Mouse (Mus musculus) intestine, embryonic 14.5 days (tissue): ENCODE measurements around the gene Ahr. TPM values are rescaled to one million over a fixed set of nuclear protein-coding genes. Genes with fewer than 3 reads are reported as not detected.
A peak's percentile ranks its signal among the peaks of the same experiment; 100 is the strongest.

Experiments used
- ATAC-seq: fragments of 200-750 bp; cut with Nextera tagmentation; replicated peaks from 2 replicates; pipeline ENCODE4 v1.8.0; 2017; ENCODE audit warnings: low read depth, moderate number of reproducible peaks, moderate TSS enrichment, moderate library complexity; ENCODE audit not compliant: low FRiP score, low TSS enrichment
- DNase-seq: peaks from one replicate; pipeline ENCODE4 v3.0.0-alpha.2; 2018; ENCODE audit warnings: low spot score
- H3K27ac ChIP-seq: fragments of 300-500 bp; sonication (generic); 2 replicates; pipeline ENCODE4 v1.5.1; 2014; ENCODE audit warnings: low read depth, mild to moderate bottlenecking, control low read depth
- H3K27me3 ChIP-seq: fragments of 300-500 bp; sonication (generic); replicated peaks from 2 replicates; pipeline ENCODE4 v1.6.1; 2014; ENCODE audit warnings: low read length, control low read depth; ENCODE audit not compliant: control insufficient read depth, insufficient read depth
- H3K36me3 ChIP-seq: fragments of 300-500 bp; sonication (generic); 2 replicates; pipeline ENCODE4 v1.6.1; 2014; ENCODE audit warnings: low read length, control low read depth; ENCODE audit not compliant: control insufficient read depth, insufficient read depth
- H3K4me1 ChIP-seq: fragments of 300-500 bp; sonication (generic); replicated peaks from 2 replicates; pipeline ENCODE4 v1.6.1; 2014; ENCODE audit warnings: low read length, control low read depth, mixed read lengths; ENCODE audit not compliant: control insufficient read depth, insufficient read depth
- H3K4me2 ChIP-seq: fragments of 300-500 bp; sonication (generic); 2 replicates; pipeline ENCODE4 v1.6.1; 2014; ENCODE audit warnings: low read length
- H3K4me3 ChIP-seq: fragments of 300-500 bp; sonication (generic); 2 replicates; pipeline ENCODE4 v1.5.1; 2014; ENCODE audit warnings: low read depth, low read length, control low read depth, mixed read lengths
- H3K9ac ChIP-seq: fragments of 300-500 bp; sonication (generic); 2 replicates; pipeline ENCODE4 v1.6.1; 2014; ENCODE audit warnings: mild to moderate bottlenecking, low read length
- H3K9me3 ChIP-seq: fragments of 300-500 bp; sonication (generic); 2 replicates; pipeline ENCODE4 v1.6.1; 2016; ENCODE audit warnings: low read length, control low read depth; ENCODE audit not compliant: control insufficient read depth
- WGBS: fragments of 180-500 bp; shearing (Covaris S2); extraction: QIAGEN DNeasy Blood & Tissue Kit; methylation state at CpG from one replicate; pipeline ENCODE4 v1.1.7; 2014; 5-methylcytosine and 5-hydroxymethylcytosine counted together
- polyA plus RNA-seq: library from polyadenylated mRNA; unstranded; fragments of >200 nt; fragmentation: Nextera tagmentation; extraction: Ambion mirVana; gene quantifications from 2 replicates; pipeline ENCODE4 v1.2.1, GENCODE M21; 2014

The Ahr gene
- 7.8 and 10.2 TPM in 2 replicates for polyA plus RNA-seq

DNA sequence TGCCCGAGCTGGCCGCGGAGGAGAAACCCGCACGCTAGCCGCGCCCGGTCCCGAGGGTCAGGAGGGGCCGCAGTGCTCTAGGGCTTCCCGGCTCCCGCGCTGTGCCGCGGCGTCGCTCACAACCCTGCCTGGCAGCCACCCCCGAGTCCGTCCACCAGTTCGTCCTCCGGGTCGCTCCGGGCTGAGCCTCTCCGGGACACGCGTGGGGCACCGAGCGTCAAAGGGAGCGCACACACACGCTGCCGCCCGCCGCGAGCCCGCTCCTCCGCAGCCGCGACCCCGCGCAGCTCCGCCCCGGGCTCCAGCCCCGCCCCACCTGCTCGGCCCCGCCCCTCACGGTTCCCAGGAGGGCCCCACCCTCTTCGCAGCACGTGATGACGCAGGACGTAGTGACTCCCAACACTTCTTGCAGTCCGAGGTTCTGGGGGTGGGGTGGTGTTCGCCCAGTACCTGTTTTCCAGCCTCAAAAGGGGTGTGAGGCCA is at the start of gene Ahr:
Gene Ahr, minus strand, starts transcription at position 285 of the 483 bp plus-strand sequence.
- Histone ChIP-seq H3K27ac (no peak within 1 kb of the TSS), H3K36me3 (no peaks in the 10 kb centered on the region), H3K4me3 (peak within 1 kb of the TSS; percentile 71), H3K9me3 (no peaks in the 10 kb centered on the region), H3K9ac (peak within 1 kb of the TSS; percentile 65), H3K4me1 (no peaks in the 10 kb centered on the region), H3K4me2 (peak within 1 kb of the TSS; percentile 98), H3K27me3 (0 out of 2 replicates have a peak, but pooled peaks cover 3% of the 10 kb centered on the region)
- ATAC-seq (peak; percentile 97), DNase-seq (peak; percentile 95)
- WGBS = 0% methylated on average over 40 of the region's 52 CpGs

DNA sequence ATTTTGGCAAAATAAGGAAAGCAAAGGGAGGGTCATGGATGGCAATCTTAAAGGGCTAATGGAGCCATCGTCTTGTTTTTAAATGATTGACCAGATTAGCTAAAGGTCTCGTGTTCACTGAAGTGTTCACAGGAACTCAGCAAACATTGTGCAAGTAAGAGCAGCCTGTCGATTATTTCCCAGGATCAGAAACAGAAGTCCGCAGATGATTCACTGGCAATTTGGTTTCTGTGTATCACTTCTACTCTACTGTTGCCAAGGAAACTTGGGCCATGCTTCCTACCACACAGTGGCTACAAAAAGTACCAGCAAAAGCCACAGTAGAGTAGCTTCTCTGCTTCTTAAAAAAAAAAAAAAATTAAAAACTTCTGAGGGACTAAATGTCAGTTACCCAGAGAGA is 44.0 kb upstream of the Ahr start:
- Histone ChIP-seq H3K27ac (no peak overlapping the region), H3K4me1 (no peaks in the 10 kb centered on the region), H3K36me3 (no peaks in the 10 kb centered on the region), H3K9me3 (no peaks in the 10 kb centered on the region), H3K4me3 (no peak overlapping the region), H3K4me2 (no peak overlapping the region), H3K27me3 (no peaks in the 10 kb centered on the region), H3K9ac (no peak overlapping the region)
- no peak for DNase-seq
- no peak for ATAC-seq
- WGBS = 73% methylated on average over 4 of the region's 4 CpGs

DNA sequence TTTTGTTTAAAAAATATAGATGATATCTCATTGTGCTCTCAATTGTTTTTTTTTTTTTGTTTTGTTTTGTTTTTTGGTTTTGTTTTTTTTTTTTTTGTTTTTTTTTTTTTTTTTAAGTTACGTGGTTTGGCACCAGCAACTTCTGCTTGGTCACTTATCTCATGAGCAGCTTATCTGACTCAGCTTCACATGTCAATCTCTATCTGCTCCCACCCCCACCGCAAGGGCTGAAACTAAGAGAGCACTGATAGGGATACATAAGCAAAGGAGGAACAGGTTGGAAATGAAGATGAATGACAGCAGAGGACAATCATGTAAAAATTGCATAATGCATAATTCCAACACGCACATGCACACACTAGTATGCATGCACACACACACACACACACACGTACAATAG is 41.3 kb upstream of the Ahr start:
- 83% methylated on average over 4 of the region's 4 CpGs for WGBS
- DNase-seq (no peak), ATAC-seq (no peak)
- H3K27ac ChIP-seq = no peak overlapping the region
- H3K27me3 ChIP-seq = no peaks in the 10 kb centered on the region
- H3K9ac ChIP-seq = no peak overlapping the region
- no peaks in the 10 kb centered on the region for H3K36me3 ChIP-seq
- H3K4me1 ChIP-seq = no peaks in the 10 kb centered on the region
- no peak overlapping the region for H3K4me3 ChIP-seq
- no peaks in the 10 kb centered on the region for H3K9me3 ChIP-seq
- H3K4me2 ChIP-seq = no peak overlapping the region

DNA sequence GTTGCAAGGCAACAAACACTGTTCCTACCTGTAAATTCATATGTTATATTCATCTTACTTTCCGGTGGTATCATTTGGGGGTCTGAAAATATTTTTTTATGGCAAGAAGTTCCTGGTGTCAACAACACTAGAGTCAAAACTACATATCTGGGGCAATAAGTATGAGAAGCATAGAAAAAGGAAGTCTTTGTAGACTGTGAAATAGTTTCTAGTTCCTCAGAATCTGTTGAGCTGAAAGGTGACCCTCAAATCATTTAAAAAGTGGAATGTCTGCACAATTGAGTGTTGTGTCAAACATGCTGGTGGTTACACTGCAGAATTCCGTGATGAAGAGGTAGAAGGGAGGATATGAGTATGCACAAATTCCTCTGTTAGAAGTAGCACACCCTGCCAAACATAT is 38.9 kb upstream of the Ahr start:
- Histone ChIP-seq H3K4me1 (no peaks in the 10 kb centered on the region), H3K4me2 (no peak overlapping the region), H3K9me3 (no peaks in the 10 kb centered on the region), H3K27me3 (no peaks in the 10 kb centered on the region), H3K4me3 (no peak overlapping the region), H3K9ac (no peak overlapping the region), H3K27ac (no peak overlapping the region), H3K36me3 (no peaks in the 10 kb centered on the region)
- ATAC-seq = no peak
- 67% methylated on average over 2 of the region's 2 CpGs for WGBS
- no peak for DNase-seq

DNA sequence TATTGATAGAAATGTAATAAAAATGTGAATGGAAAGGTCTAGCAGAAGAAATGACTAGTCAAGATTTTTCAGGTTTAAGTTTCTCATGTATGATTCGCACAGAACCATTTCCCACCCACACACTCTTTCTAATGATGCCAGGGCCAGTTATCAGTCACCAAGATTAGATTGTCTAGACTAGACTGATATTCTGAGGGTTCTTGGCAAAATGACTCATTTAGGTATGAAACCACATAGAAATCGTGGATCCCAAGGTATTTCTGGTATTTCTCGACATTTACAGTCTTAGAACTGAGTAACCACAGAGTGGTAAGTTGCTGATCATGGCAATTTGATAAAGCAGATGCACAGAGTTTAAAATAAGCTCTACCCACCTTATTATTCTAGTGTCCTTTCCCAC is 28.0 kb upstream of the Ahr start:
- no peaks in the 10 kb centered on the region for H3K36me3 ChIP-seq
- no peak overlapping the region for H3K4me2 ChIP-seq
- DNase-seq (no peak), ATAC-seq (no peak)
- no peak overlapping the region for H3K4me3 ChIP-seq
- no peak overlapping the region for H3K27ac ChIP-seq
- no peak overlapping the region for H3K9ac ChIP-seq
- 74% methylated on average over 3 of the region's 3 CpGs for WGBS
- H3K27me3 ChIP-seq = no peaks in the 10 kb centered on the region
- no peaks in the 10 kb centered on the region for H3K9me3 ChIP-seq
- no peaks in the 10 kb centered on the region for H3K4me1 ChIP-seq

DNA sequence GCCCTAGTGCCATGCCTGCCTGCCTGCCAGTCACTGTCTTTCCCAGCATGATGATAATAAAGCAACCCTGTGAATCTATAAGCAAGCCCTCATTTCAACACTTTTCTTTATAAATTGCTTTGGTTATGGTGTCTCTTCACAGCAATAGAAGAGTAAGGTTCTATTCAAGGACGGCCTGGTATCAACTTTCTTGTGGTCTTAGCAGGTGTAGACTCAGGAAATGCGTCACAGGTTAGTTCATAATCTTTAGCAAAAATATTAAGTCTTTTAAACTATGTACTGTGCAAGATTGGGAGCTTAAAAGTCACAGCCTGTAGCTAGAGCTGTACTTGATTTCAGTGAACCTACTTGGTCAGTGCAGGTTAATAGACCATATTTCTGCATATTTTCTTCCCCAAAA is 24.0 kb upstream of the Ahr start:
- Histone ChIP-seq H3K27me3 (no peaks in the 10 kb centered on the region), H3K9me3 (no peaks in the 10 kb centered on the region), H3K9ac (no peak overlapping the region), H3K4me2 (no peak overlapping the region), H3K27ac (no peak overlapping the region), H3K4me1 (no peaks in the 10 kb centered on the region), H3K36me3 (no peaks in the 10 kb centered on the region), H3K4me3 (no peak overlapping the region)
- ATAC-seq (no peak), DNase-seq (no peak)
- WGBS = 90% methylated on average over 2 of the region's 2 CpGs

DNA sequence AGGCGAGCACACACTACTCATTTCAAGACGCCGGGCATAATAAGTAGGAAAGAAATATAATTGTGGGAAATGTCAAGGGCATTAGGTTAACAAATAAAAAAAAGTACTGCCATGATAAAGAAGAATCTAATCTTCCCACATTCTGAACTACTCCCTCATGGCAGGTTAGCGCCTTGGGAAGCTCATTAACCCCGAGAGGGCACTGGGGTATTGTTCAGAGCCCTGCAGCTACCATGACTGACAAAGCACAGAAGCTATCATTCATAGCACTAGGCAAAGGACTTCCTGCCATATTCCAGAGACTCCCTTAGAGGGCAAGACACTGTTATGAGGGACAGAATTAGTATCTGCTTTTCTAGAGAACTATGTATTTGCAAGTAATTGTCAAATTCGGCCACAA is 21.1 kb upstream of the Ahr start:
- Histone ChIP-seq H3K9me3 (0 out of 2 replicates have a peak, but pooled peaks cover 3% of the 10 kb centered on the region), H3K36me3 (no peaks in the 10 kb centered on the region), H3K4me1 (no peaks in the 10 kb centered on the region), H3K27ac (no peak overlapping the region), H3K4me3 (no peak overlapping the region), H3K27me3 (no peaks in the 10 kb centered on the region), H3K9ac (no peak overlapping the region), H3K4me2 (no peak overlapping the region)
- WGBS = 73% methylated on average over 6 of the region's 6 CpGs
- DNase-seq = no peak
- ATAC-seq = no peak

DNA sequence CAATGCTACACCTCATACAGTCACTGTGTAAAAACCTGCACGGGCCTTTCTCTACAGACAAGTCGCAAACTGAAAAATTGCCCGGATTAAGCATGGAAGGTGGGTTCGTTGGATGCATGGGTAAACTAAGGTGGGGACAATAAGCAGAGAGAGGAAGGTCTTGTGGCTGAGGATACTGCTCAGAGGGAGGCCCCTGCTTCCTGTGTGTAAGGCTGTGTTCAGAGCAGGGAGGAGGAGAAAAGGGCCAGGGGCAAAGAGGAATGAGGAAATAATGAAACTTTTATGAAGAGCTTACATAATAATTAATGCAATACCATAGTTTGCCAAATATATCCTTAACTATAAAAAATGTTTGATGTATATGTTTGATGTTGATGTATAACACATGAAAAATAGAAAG is 19.5 kb upstream of the Ahr start:
- no peak for ATAC-seq

DNA sequence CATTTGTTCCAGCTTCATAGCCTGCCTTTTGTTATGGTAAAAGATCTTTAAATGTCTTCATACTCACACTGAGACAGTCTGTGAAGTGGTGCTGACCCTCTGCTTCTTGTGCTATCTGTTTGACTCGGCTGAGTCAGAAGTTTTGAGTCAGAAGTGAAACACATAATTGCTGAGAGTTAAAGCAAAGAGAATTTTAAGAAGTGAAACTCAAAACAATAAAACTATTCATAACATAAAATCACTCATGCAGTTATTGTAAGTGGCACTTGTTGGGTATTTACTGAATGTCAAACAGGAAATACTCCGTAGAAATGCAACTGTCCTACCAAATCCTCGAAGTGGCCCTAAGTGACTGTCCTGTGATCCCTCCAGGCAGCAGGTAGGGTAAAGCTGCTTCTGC is 18.3 kb upstream of the Ahr start:
- no peaks in the 10 kb centered on the region for H3K27me3 ChIP-seq
- H3K9me3 ChIP-seq = 0 out of 2 replicates have a peak, but pooled peaks cover 3% of the 10 kb centered on the region
- no peak overlapping the region for H3K4me2 ChIP-seq
- no peak overlapping the region for H3K9ac ChIP-seq
- H3K27ac ChIP-seq = no peak overlapping the region
- DNase-seq (no peak), ATAC-seq (no peak)
- no peak overlapping the region for H3K4me3 ChIP-seq
- H3K36me3 ChIP-seq = no peaks in the 10 kb centered on the region
- no peaks in the 10 kb centered on the region for H3K4me1 ChIP-seq
- WGBS = 71% methylated on average over 3 of the region's 3 CpGs

More for the DNA sequence above, 19.5 kb upstream of the Ahr start:
- no peak overlapping the region for H3K27ac ChIP-seq
- 75% methylated on average over 4 of the region's 4 CpGs for WGBS
- H3K9me3 ChIP-seq = 0 out of 2 replicates have a peak, but pooled peaks cover 3% of the 10 kb centered on the region
- no peaks in the 10 kb centered on the region for H3K36me3 ChIP-seq
- no peak overlapping the region for H3K4me2 ChIP-seq
- DNase-seq = no peak
- no peaks in the 10 kb centered on the region for H3K4me1 ChIP-seq
- no peak overlapping the region for H3K4me3 ChIP-seq
- no peak overlapping the region for H3K9ac ChIP-seq
- H3K27me3 ChIP-seq = no peaks in the 10 kb centered on the region
